Mouse (Mus musculus): ENCODE measurements around the gene Tmem218.

Gene Tmem218

GRCm38 (mm10) chr9:37207929-37208411 is at the start of gene Tmem218:
Gene Tmem218 (plus strand): TSS chr9:37208223.
- in situ Hi-C loops (cut with MboI, MseI), result no loop called here

GRCm38 (mm10) chr9:37160686-37161085 is 47.3 kb upstream of the Tmem218 start:
- in situ Hi-C loops (cut with MboI, MseI), result no loop called here

DNA sequence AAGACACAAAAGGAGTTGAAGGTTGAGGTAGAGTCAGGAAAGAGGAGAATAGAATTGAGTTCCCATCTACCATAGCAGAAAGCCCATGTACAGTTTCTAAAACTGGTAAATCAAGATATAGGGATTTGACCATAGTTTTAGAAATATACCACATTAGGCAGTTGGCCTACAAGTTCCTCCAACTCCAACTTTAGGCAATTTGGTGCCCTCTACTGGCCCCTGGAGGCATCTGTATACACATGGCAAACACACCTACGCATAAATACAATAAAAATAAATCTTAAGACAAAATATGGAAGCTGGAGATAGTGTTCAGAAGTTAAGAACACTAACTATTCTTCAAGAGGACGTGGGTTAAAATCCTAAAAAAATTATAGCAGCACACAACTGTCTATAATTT is 41.1 kb upstream of the Tmem218 start:
- in situ Hi-C loops (cut with MboI, MseI), result no loop called here

DNA sequence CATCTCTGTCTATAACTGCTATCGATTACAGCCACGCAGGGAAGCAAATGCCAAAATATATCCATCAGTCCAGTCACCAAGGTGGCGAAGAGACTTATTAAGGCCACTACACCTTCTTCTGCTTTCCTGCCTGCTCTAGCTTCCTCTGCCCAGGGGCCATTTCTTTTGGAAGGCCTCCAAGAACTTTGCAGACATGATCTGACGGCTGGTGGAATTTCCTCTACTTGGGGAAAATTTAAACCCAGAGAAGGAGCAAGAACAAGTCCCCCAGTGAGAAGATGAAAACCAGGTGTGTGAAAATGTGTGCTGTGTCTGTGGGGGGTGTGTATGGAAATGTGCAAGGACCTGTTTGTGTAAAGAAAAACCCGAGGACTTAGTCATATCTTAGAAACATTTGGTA is 34.6 kb upstream of the Tmem218 start:
- in situ Hi-C loops (cut with MboI, MseI), result loop anchor here in 1 of 2 experiments (10.0 kb wide), 1 partner anchor 1279 kb away; no protein-coding TSS in a partner anchor

GRCm38 (mm10) chr9:37176002-37176401 is 32.0 kb upstream of the Tmem218 start:
- in situ Hi-C loops (cut with MboI, MseI), result loop anchor here in 1 of 2 experiments (5.0 to 10.0 kb wide), 2 partner anchors 51 to 1281 kb away; no protein-coding TSS in a partner anchor

DNA sequence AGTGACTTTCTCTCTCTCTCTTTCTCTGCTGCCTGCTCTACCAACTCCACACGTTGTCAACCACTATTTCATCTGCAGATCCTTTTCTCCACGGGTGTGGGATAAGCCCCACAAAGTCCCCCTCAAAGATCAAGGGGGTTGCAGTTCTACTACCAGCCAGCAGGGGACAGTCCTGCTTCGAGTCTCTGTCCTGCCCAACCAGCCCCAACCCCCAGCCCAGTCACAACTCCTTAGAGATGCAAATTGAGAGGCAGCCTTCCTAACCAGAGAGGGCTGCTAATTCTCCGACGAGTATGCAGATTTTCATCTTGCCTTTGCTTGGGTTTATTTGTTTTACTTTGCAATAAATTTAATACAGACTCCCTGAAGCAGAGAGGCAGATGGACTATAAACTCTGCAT is 30.9 kb upstream of the Tmem218 start:
- in situ Hi-C loops (cut with MboI, MseI), result loop anchor here in 1 of 2 experiments (5.0 to 10.0 kb wide), 2 partner anchors 50 to 1282 kb away; no protein-coding TSS in a partner anchor

DNA sequence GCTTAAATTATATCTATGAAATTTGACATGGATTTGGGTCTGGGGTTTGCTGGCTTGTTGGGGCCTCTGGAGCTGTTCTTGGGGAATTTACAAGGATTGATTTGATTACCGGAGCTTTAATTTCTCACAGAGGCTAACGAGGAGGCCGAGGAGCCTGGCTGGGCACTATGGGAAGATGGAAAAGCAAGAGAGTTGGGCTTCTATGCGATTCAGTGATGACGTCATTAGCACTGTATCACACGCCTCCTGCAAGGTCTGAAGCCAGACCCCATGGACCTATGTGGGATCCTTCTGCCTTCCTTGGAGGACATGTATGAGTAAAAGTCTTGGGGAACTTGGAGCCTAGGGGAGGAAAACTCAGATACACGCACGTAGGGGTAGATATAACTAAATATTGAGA is 30.5 kb upstream of the Tmem218 start:
- in situ Hi-C loops (cut with MboI, MseI), result loop anchor here in 1 of 2 experiments (5.0 to 10.0 kb wide), 2 partner anchors 50 to 1283 kb away; no protein-coding TSS in a partner anchor

DNA sequence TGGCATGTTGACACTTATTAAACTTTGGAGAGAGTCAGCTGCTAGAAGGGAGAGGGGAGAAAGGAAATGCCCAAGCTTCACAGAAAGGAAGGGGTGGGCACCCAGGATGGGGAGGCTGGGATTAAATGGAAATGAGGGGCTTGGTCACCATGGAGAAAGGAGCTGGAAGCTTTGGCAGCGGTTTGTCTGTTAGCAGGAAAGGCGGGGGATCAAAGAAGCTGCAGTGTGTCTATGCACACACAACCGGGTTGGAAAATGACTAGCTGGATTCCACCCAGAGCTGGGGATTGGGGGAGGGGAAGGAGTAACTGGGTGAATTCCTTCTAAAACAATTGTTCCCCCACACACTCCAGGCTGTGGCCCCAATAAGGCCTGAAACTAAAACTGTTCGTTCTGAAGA is 29.1 kb upstream of the Tmem218 start:
- in situ Hi-C loops (cut with MboI, MseI), result loop anchor here in 1 of 2 experiments (5.0 to 10.0 kb wide), 2 partner anchors 48 to 1284 kb away; no protein-coding TSS in a partner anchor

- in situ Hi-C loops (cut with MboI, MseI), result loop anchor here in 1 of 2 experiments (5.0 to 10.0 kb wide), 2 partner anchors 48 to 1285 kb away; no protein-coding TSS in a partner anchor
Observed at GRCm38 (mm10) chr9:37179596-37179995, 28.4 kb upstream of the Tmem218 start.

DNA sequence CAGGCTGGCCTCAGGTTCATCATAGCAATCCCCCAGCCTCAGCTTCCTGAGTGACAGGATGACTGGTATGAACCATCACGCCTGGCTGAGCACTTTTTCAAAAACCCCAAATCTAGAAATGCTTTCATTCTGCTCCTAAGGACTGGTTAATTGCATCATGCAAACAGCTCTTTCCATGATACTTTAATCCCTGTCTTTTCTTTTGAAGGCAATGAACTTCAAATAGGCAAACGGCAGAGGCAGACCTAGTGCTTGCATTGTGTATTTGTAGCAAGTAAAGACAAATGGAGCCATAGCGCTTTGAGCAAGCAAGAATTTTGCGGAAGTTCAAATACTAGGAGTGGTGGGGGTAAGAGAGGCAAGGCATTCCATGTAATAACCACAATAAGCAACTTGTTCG is 26.4 kb upstream of the Tmem218 start:
- in situ Hi-C loops (cut with MboI, MseI), result no loop called here

DNA sequence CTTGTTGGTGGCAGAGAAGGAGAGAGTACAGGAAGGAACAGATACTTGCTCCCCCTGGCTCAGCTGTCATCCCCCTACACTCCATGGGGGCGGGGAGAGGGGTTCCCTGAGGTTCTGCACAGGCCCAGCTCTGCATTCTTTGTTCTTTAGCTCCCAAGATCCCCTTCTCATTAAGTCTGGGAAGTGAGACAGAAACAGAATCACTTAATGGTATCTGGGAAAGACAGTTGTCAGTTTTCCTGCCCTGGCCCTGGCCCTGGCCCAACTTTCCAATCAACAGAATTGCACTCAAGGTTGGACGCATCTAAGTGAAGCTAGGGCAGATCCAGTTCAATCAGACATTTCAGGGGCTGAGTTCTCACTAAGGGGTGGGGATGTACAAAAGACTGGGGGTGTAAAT is 24.8 kb upstream of the Tmem218 start:
- in situ Hi-C loops (cut with MboI, MseI), result no loop called here

GRCm38 (mm10) chr9:37187407-37187806 is 20.6 kb upstream of the Tmem218 start:
- in situ Hi-C loops (cut with MboI, MseI), result loop anchor here in 1 of 2 experiments (5.0 kb wide), 1 partner anchor 140 kb away; no protein-coding TSS in a partner anchor

DNA sequence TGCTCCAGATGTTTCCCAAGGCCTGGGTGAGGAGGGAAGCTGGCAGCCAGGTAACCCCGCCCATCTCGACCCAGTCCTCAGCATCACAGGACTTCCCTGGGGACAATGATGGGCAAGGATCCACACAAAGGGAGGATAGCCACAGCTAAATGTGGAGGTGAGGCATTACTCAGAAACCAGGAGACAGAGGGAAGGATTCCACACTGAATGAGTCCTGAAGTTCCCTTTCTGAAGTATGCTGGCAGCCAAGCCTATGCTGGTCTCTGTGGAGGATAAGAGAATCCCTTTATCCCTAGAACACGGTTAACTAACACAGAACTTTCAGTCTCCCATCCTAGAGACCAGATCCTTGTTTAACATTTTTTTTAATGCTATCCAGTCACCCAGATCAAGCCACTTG is 20.0 kb upstream of the Tmem218 start:
- in situ Hi-C loops (cut with MboI, MseI), result loop anchor here in 1 of 2 experiments (5.0 kb wide), 1 partner anchor 139 kb away; no protein-coding TSS in a partner anchor

GRCm38 (mm10) chr9:37197067-37197466 is 11.0 kb upstream of the Tmem218 start:
- in situ Hi-C loops (cut with MboI, MseI), result no loop called here

- in situ Hi-C loops (cut with MboI, MseI), result no loop called here
Observed at GRCm38 (mm10) chr9:37200414-37200813, 7.6 kb upstream of the Tmem218 start.

DNA sequence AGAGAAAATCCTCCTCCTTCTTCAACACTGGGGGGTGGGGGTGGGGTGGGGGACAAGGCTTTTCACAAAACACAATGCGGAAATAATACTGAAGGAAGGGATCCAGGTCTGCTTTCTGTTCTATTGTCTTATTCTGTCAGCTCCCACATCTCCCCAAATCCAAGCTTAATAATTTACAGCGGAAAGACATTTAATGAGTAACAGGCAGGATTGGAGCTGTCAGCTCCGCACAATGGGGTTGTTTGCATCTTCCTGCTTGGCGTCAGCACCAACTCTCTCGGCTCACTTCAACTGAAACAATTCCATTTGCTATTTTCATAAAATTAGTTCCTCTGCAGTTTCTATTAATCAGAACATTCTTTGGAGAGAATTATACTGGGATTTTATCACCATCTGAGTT is 4.1 kb upstream of the Tmem218 start:
- in situ Hi-C loops (cut with MboI, MseI), result no loop called here

DNA sequence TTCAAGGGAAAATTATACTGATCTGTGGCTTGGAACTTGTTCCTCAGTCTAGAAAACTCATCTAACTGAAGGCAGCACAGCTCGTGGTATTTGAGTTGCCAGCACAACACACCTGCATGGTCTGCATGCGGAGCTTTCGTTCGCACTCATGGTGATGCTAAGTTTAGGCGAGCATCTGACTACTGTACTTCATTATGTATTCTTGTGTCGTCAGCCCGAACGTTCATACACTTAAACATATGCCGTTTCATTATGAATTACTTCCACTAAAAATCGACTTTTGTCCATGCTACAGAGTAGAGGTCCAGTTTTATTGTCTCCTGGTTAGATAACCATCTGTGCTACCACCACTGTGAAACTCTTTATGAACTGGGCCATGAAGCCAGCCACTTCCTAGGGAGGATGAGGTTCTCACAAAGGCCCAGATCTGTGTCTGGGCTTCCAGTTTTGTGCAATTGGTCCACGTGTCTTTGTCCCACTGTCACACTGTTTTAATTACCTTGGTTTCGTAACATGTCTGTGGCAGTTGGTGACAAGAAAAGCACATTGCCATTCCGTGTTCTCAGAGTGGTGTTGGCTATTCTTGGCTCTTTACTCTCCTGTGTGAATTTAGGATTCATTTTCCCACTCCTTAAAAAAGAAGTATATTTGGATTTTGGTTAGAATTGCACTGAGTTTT is 5.2 kb downstream of the Tmem218 start:
- in situ Hi-C loops (cut with MboI, MseI), result no loop called here

DNA sequence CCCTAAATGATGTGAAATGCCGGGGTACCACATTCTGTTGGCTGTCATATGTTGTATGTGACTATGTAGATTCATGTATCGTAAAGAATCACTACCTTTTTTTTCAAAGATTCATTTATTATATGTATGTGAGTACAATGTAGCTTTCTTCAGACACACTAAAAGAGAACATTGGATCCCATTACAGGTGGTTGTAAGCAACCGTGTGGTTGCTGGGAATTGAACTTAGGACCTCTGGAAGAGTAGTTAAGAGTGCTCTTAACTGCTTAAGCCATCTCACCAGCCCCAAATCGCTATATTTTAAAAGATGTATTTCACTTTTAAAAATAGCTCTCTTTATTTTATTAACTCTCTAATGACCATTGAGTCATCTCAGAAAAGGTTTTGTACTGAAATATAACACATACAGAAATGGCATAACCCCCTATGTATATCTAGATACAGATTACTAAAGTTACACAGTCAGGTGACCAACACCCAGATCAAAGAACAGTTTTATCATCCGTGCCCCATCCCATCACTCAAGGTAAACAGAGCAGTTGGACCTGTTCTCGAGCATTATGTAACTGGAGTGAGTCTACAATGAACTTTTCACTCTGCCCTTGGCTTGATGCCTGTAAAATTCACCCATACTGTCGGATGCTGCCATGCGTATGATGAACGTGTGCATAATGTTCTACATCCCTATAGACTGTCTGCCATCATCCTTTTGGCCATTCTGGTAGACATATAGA is 6.5 kb downstream of the Tmem218 start:
- in situ Hi-C loops (cut with MboI, MseI), result no loop called here

GRCm38 (mm10) chr9:37220755-37221154 is 12.7 kb downstream of the Tmem218 start:
- in situ Hi-C loops (cut with MboI, MseI), result loop anchor here in 1 of 2 experiments (10.0 kb wide), 1 partner anchor 176 kb away; no protein-coding TSS in a partner anchor

- in situ Hi-C loops (cut with MboI, MseI), result loop anchor here (5.0 to 25.0 kb wide), 4 partner anchors 48 to 1663 kb away; partner anchors contain the start of genes Ddx25 (in 1 of the 2), Hyls1 (in 1 of the 2), Pate2 (in 1 of the 2) and Pus3 (in 1 of the 2)
Observed at GRCm38 (mm10) chr9:37225581-37225980, 17.6 kb downstream of the Tmem218 start.

- in situ Hi-C loops (cut with MboI, MseI), result loop anchor here (5.0 to 25.0 kb wide), 5 partner anchors 53 to 1668 kb away; partner anchors contain the start of genes Ddx25 (in 1 of the 2), Hyls1 (in 1 of the 2), Pate2 (in 1 of the 2) and Pus3 (in 1 of the 2)
Observed at GRCm38 (mm10) chr9:37229880-37230325, 21.9 kb downstream of the Tmem218 start.
